Mouse (Mus musculus): ENCODE data around the gene Gm20388. TPM values are rescaled to one million over a fixed set of nuclear protein-coding genes. Genes with fewer than 3 reads are reported as not detected.

Gene Gm20388
- total RNA-seq, 1 experiment: 27.0 TPM

DNA sequence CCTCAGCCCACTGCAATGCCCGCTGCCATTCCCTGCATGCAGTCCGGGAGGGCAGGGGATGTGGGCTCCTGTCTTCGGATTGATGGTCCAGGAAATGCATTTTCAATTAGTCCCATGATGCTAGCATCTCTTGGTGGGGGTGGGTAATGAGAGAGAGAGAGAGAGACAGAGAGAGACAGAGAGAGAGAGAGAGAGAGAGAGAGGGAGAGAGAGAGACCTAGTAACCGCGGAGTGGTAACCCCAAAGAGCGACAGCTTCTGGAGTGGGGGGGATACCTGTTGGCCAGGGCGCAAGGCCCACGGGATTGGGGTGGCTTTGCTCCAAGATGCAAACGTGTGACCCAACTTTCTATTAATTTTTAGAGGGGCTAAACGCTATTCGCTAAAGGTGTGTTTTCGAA lies 1818.7 kb downstream of the Gm20388 start, which contains the start of gene Jph3:
Gene Jph3, plus strand, starts transcription at position 301 of the 400 bp plus-strand sequence.
- DNase-seq (ENCODE audit: low read depth, low spot score): no peak
- Histone ChIP-seq H3K27ac (ENCODE audit: insufficient read depth, low read depth, low read length, poor library complexity, severe bottlenecking) (no peak within 1 kb of the TSS), H3K9ac (ENCODE audit: insufficient read depth, low read depth, low read length, poor library complexity, severe bottlenecking) (peak within 1 kb of the TSS; percentile 65), H3K4me1 (ENCODE audit: control insufficient read depth in 2 of 2, insufficient read depth in 2 of 2, low read length in 2 of 2, poor library complexity in 1 of 2) (peaks cover 0 to 5% of the 10 kb centered on the region in 2 experiments; a peak in 1 of 4 replicates), H3K4me3 (ENCODE audit: insufficient read depth in 1 of 2, low read depth in 1 of 2, low read length in 2 of 2, poor library complexity in 1 of 2, severe bottlenecking in 1 of 2) (peak within 1 kb of the TSS; percentile 71 to 83), H3K9me3 (ENCODE audit: control insufficient read depth, insufficient read depth, low read depth, low read length) (no peaks in the 10 kb centered on the region), H3K36me3 (ENCODE audit: control insufficient read depth, insufficient read depth, low read length, poor library complexity, severe bottlenecking) (no peaks in the 10 kb centered on the region)
- no peak for TF ChIP-seq ZNF384 (IDR thresholded peaks at IDR 0.05; ENCODE audit: low read depth, low read length)
- no peak for TF ChIP-seq MAFK (IDR thresholded peaks at IDR 0.05; ENCODE audit: insufficient read depth, low read depth, low read length)
- TF ChIP-seq HCFC1 (IDR thresholded peaks at IDR 0.05; ENCODE audit: borderline replicate concordance, insufficient read depth, low read length): no peak
- no peak for TF ChIP-seq ZC3H11A (IDR thresholded peaks at IDR 0.05; ENCODE audit: borderline replicate concordance, low read depth, low read length)
- TF ChIP-seq CHD2 (IDR thresholded peaks at IDR 0.05; ENCODE audit: low read depth, low read length): no peak
- in situ Hi-C loops (cut with MboI; ENCODE audit: low sequenced_read_pairs in 2 of 2, unreplicated experiment in 2 of 2): no loop called here

- TF ChIP-seq HCFC1 (IDR thresholded peaks at IDR 0.05; ENCODE audit: borderline replicate concordance, insufficient read depth, low read length) (no peak), MAFK (IDR thresholded peaks at IDR 0.05; ENCODE audit: insufficient read depth, low read depth, low read length) (no peak), CHD2 (IDR thresholded peaks at IDR 0.05; ENCODE audit: low read depth, low read length) (no peak), ZC3H11A (IDR thresholded peaks at IDR 0.05; ENCODE audit: borderline replicate concordance, low read depth, low read length) (no peak), ZNF384 (IDR thresholded peaks at IDR 0.05; ENCODE audit: low read depth, low read length) (no peak)
- H3K27ac ChIP-seq (ENCODE audit: insufficient read depth, low read depth, low read length, poor library complexity, severe bottlenecking): no peak overlapping the region
- H3K36me3 ChIP-seq (ENCODE audit: control insufficient read depth, insufficient read depth, low read length, poor library complexity, severe bottlenecking): no peaks in the 10 kb centered on the region
- peaks cover 0 to 5% of the 10 kb centered on the region in 2 experiments; a peak in 1 of 4 replicates for H3K4me1 ChIP-seq (ENCODE audit: control insufficient read depth in 2 of 2, insufficient read depth in 2 of 2, low read length in 2 of 2, poor library complexity in 1 of 2)
- peak overlapping the region; percentile 59 for H3K9ac ChIP-seq (ENCODE audit: insufficient read depth, low read depth, low read length, poor library complexity, severe bottlenecking)
- no peaks in the 10 kb centered on the region for H3K9me3 ChIP-seq (ENCODE audit: control insufficient read depth, insufficient read depth, low read depth, low read length)
- DNase-seq (ENCODE audit: low read depth, low spot score): no peak
- peak overlapping the region; percentile 71 to 83 for H3K4me3 ChIP-seq (ENCODE audit: insufficient read depth in 1 of 2, low read depth in 1 of 2, low read length in 2 of 2, poor library complexity in 1 of 2, severe bottlenecking in 1 of 2)
- in situ Hi-C loops (cut with MboI; ENCODE audit: low sequenced_read_pairs in 2 of 2, unreplicated experiment in 2 of 2): no loop called here
Measured at GRCm38 (mm10) chr8:121729754-121730153, 1819.1 kb downstream of the Gm20388 start.

- H3K4me3 ChIP-seq (ENCODE audit: insufficient read depth in 1 of 2, low read depth in 1 of 2, low read length in 2 of 2, poor library complexity in 1 of 2, severe bottlenecking in 1 of 2): peak overlapping the region; percentile 59 to 83
- peaks cover 0 to 5% of the 10 kb centered on the region in 2 experiments; a peak in 1 of 4 replicates for H3K4me1 ChIP-seq (ENCODE audit: control insufficient read depth in 2 of 2, insufficient read depth in 2 of 2, low read length in 2 of 2, poor library complexity in 1 of 2)
- no peak overlapping the region for H3K27ac ChIP-seq (ENCODE audit: insufficient read depth, low read depth, low read length, poor library complexity, severe bottlenecking)
- H3K36me3 ChIP-seq (ENCODE audit: control insufficient read depth, insufficient read depth, low read length, poor library complexity, severe bottlenecking): no peaks in the 10 kb centered on the region
- no peaks in the 10 kb centered on the region for H3K9me3 ChIP-seq (ENCODE audit: control insufficient read depth, insufficient read depth, low read depth, low read length)
- 0 out of 2 replicates have a peak overlapping the region, but pooled peaks have one; percentile 18 for H3K9ac ChIP-seq (ENCODE audit: insufficient read depth, low read depth, low read length, poor library complexity, severe bottlenecking)
- in situ Hi-C loops (cut with MboI; ENCODE audit: low sequenced_read_pairs in 2 of 2, unreplicated experiment in 2 of 2): no loop called here
- TF ChIP-seq ZNF384 (IDR thresholded peaks at IDR 0.05; ENCODE audit: low read depth, low read length) (no peak), CHD2 (IDR thresholded peaks at IDR 0.05; ENCODE audit: low read depth, low read length) (no peak), MAFK (IDR thresholded peaks at IDR 0.05; ENCODE audit: insufficient read depth, low read depth, low read length) (no peak)
- DNase-seq (ENCODE audit: low read depth, low spot score): no peak
Measured at GRCm38 (mm10) chr8:121730170-121730569, 1819.5 kb downstream of the Gm20388 start.

DNA sequence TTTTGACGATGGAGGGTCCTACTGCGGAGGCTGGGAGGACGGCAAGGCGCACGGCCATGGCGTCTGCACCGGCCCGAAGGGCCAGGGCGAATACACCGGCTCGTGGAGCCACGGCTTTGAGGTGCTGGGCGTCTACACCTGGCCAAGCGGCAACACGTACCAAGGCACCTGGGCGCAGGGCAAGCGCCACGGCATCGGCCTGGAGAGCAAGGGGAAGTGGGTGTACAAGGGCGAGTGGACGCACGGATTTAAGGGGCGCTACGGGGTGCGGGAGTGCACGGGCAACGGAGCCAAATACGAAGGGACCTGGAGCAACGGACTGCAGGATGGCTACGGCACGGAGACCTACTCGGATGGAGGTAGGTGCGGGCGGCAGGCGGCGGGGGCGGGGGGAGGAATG lies 1820.0 kb downstream of the Gm20388 start:
- peak overlapping the region; percentile 59 to 83 for H3K4me3 ChIP-seq (ENCODE audit: insufficient read depth in 1 of 2, low read depth in 1 of 2, low read length in 2 of 2, poor library complexity in 1 of 2, severe bottlenecking in 1 of 2)
- peaks cover 0 to 5% of the 10 kb centered on the region in 2 experiments; a peak in 1 of 4 replicates for H3K4me1 ChIP-seq (ENCODE audit: control insufficient read depth in 2 of 2, insufficient read depth in 2 of 2, low read length in 2 of 2, poor library complexity in 1 of 2)
- TF ChIP-seq MAFK (IDR thresholded peaks at IDR 0.05; ENCODE audit: insufficient read depth, low read depth, low read length) (no peak), ZC3H11A (IDR thresholded peaks at IDR 0.05; ENCODE audit: borderline replicate concordance, low read depth, low read length) (no peak), ZNF384 (IDR thresholded peaks at IDR 0.05; ENCODE audit: low read depth, low read length) (no peak), CHD2 (IDR thresholded peaks at IDR 0.05; ENCODE audit: low read depth, low read length) (no peak), HCFC1 (IDR thresholded peaks at IDR 0.05; ENCODE audit: borderline replicate concordance, insufficient read depth, low read length) (no peak)
- H3K36me3 ChIP-seq (ENCODE audit: control insufficient read depth, insufficient read depth, low read length, poor library complexity, severe bottlenecking): no peaks in the 10 kb centered on the region
- peak overlapping the region; percentile 65; the same call in 1 of the 2 replicates for H3K9ac ChIP-seq (ENCODE audit: insufficient read depth, low read depth, low read length, poor library complexity, severe bottlenecking)
- no peak overlapping the region for H3K27ac ChIP-seq (ENCODE audit: insufficient read depth, low read depth, low read length, poor library complexity, severe bottlenecking)
- no peak for DNase-seq (ENCODE audit: low read depth, low spot score)
- H3K9me3 ChIP-seq (ENCODE audit: control insufficient read depth, insufficient read depth, low read depth, low read length): no peaks in the 10 kb centered on the region
- in situ Hi-C loops (cut with MboI; ENCODE audit: low sequenced_read_pairs in 2 of 2, unreplicated experiment in 2 of 2): no loop called here
